Mouse (Mus musculus): Measurements from ENCODE around the gene Arhgap25.
"Not testable (repeated sequence)": the region's sequence is repeated elsewhere in the genome, so short reads cannot be mapped to it uniquely, and the experiment has no call there.

The Arhgap25 gene

GRCm38 (mm10) chr6:87532953-87533710 lies at the start of gene Arhgap25:
Arhgap25 (minus strand) TSS chr6:87533259.
- peak; percentile 85 for DNase-seq (ENCODE audit: low read depth)

- DNase-seq (ENCODE audit: low read depth) = no peak
Measured at GRCm38 (mm10) chr6:87582456-87582855, 49.4 kb upstream of the Arhgap25 start.

DNA sequence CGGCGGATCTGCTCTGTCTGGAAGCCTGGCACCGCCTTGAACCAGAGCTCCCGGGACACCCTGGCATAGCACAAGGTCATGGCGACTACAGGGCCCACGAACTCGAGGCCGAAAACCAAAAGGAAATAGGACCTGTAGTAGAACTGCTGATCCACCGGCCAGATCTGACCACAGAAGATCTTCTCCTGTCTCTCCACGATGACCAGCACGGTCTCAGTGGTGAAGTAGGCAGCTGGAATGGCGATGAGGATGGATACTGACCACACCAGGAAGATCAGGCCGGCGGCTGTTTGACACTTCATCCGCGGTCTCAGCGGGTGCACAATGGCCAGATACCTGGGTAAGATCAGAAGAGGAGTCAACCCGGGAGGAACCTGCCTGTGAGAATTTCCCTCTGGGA lies 48.5 kb upstream of the Arhgap25 start:
- DNase-seq (ENCODE audit: low read depth) = no peak

DNA sequence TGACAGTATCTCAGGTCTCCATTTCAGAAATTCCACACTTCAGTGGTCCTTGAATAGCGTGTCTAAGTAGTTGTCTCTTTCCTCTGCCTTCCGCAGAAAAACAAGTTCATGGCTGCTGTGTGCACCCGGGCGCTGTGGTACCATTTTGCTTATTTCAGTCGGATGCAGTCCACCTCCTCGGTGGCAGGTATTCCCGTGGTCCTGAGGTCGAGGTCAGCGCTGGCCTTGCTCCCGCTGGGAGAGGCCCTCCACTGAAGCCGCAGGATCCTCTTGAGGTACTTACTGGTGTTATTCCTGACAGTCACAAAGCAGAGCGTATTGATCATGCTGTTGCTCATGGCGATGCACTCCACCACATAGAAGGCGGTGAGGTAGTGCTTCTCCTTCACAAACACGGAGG lies 48.0 kb upstream of the Arhgap25 start:
- no peak for DNase-seq (ENCODE audit: low read depth)

- DNase-seq (ENCODE audit: low read depth) = no peak
Measured at GRCm38 (mm10) chr6:87578247-87578646, 45.2 kb upstream of the Arhgap25 start.

- no peak for DNase-seq (ENCODE audit: low read depth)
Measured at GRCm38 (mm10) chr6:87576648-87577330, 43.7 kb upstream of the Arhgap25 start.

DNA sequence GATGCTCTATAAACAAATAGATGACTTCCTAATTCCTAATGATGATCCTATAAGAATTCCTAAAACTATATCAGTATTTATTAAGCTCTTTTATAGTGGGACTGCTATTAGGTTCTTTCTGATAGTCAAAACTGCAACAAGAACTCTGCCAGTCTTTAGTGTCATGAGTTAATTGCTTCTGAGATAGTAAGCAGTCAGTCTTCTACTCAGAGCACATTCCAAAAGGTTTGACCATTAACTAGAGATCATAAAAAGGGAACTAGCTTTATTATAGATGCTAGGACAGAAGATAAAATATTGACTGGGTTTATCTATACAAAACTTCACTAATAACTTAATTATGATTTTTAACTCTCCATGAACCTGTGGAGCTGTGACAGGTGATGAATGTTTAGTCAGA lies 38.8 kb upstream of the Arhgap25 start:
- DNase-seq (ENCODE audit: low read depth) = not testable (repeated sequence)

DNA sequence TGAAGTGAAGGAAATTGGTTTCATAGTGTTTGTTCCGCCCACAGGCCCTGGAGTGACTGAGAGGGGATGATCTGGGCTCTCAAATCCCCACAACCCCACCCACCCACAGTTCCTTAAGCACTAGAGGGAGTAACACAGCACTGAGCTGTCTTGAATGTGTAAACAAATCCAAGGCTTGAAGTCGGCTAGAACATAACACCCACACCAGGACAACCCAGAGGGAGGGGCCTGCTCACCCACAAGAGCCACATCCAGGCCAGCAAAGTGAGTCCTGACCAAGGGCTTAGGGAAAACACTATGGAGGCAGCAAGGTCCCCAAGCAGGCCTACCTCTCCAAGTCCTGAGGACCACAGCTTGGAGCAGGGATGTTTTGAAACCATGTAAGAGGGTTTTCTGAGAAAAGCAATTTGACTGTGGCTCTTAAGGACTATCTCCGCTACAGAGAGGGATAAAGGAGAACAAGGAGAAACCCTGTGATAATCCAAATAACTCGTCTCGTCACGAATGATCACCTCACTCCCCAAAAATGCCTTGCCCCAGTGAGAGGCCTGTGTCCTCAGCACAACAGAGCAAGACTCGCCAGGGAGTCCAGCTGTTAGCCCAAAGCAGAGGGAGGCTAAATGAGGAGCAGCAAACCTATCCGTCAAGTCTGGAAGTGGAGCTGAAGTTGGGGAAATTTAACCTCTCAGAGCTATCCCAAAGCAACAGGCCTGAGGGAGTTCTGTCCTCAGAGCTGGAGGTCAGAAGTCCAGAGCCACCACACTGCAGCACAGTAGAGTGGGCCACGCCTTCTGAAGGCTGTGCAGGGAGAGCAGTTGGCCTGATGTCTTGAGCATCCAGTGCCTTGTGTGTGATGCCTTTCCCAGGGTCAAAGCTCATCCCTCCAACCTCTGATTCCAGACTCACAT lies 34.9 kb upstream of the Arhgap25 start:
- DNase-seq (ENCODE audit: low read depth) = no peak

DNA sequence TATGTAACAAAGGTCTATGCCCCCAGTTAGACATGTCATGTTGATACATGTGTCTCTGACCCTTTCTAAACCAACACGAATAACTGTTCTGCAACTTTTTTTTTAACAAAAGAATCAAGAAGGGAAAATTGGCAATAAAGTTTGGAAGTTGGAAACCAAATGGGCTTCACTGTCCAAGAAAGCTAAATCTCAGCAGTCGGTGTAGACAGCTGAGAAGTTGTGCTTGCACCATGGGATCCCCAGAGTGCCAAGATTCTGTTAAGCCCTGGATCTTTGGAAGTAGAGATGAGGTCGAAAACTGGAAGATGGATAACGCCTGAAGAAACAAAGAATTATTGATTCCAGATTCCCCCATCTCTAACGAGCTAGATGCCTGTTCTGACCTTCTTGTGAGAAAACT lies 32.1 kb upstream of the Arhgap25 start:
- DNase-seq (ENCODE audit: low read depth) = no peak

GRCm38 (mm10) chr6:87564356-87564755 lies 31.3 kb upstream of the Arhgap25 start:
- no peak for DNase-seq (ENCODE audit: low read depth)

GRCm38 (mm10) chr6:87553724-87554123 lies 20.7 kb upstream of the Arhgap25 start:
- peak; percentile 29 for DNase-seq (ENCODE audit: low read depth)

GRCm38 (mm10) chr6:87552054-87552807 lies 19.2 kb upstream of the Arhgap25 start:
- DNase-seq (ENCODE audit: low read depth) = peak; percentile 90

GRCm38 (mm10) chr6:87547836-87548235 lies 14.8 kb upstream of the Arhgap25 start:
- DNase-seq (ENCODE audit: low read depth) = peak; percentile 90

DNA sequence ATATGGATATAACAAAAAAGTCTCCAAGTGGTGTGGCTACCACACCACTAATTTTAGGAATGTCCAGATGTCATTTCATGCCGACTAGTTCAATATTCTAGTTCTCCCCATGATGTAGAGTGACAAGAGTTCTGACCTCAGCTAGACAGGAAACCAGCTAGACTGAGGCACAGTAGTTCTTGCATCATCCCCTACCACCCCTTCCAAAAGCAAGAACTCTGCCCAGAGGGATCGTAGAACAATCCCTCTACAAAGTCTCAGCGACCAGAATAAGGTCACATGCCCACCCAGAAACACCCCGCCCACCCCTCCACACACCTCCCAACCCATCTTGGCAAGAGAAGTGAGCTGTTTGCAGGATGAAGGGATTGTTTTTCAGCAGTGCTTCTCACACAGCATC lies 14.4 kb upstream of the Arhgap25 start:
- DNase-seq (ENCODE audit: low read depth) = no peak

DNA sequence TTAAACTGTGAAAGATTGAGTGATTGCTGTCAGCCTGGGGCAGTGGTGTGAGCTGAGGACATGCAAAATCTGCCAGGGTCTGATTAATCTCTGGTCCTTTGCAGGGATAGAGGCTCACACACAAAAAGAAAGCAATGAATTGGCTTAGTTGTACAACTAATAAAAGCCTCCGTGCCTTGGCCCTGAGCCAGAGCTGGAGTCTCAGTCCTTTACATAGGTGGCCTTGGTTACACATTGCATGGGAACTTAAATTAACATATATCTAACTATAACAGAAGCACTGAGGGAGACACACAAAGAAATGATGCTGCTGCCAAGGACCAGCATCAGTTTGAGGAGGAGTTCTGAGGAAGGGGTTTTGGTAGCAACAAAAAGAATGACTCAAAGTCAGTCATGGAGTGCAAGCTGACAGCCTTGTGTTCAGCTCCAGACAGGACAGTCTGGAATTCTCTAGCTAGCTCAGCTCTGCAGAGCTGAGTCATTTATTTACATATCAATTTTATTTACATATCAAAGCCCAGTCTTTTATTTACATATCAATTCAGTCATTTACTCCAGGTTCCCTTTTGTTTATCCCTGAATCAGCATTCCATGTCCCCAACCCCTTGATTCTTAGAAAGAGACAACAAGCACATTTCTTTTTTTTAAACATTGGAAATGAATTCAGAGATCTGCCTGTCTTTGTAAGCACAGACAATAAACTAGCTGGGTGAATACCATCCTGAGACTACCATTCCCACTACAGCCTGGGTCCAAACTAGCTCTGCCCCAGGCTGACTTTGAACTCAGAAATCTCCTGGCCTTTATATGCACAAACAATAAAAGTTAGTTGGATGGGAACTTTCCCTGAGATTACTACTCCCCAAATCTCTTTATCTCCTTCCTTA lies 12.5 kb upstream of the Arhgap25 start:
- DNase-seq (ENCODE audit: low read depth) = peak; percentile 5

- peak; percentile 97 for DNase-seq (ENCODE audit: low read depth)
Measured at GRCm38 (mm10) chr6:87542027-87542426, 9.0 kb upstream of the Arhgap25 start.

DNA sequence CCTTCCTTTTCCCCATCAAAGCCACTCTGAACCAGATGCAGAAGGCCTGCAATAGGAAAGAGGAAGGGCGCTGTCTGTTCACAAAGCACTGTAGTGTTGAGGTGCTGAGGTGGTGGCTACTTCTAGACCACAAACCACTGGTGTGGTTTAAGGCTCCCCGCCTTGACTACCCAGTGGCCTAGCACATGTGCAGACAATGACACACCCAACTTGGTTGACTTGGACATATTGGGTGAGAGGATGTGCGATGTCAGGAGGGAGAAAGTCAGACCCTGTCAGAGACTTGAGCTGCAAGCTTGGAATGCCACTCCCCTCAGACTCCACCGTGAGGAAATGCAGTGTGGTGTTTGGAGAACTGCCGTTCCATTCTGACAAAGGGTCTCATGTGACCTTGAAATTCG lies 8.1 kb upstream of the Arhgap25 start:
- peak; percentile 89 for DNase-seq (ENCODE audit: low read depth)

DNA sequence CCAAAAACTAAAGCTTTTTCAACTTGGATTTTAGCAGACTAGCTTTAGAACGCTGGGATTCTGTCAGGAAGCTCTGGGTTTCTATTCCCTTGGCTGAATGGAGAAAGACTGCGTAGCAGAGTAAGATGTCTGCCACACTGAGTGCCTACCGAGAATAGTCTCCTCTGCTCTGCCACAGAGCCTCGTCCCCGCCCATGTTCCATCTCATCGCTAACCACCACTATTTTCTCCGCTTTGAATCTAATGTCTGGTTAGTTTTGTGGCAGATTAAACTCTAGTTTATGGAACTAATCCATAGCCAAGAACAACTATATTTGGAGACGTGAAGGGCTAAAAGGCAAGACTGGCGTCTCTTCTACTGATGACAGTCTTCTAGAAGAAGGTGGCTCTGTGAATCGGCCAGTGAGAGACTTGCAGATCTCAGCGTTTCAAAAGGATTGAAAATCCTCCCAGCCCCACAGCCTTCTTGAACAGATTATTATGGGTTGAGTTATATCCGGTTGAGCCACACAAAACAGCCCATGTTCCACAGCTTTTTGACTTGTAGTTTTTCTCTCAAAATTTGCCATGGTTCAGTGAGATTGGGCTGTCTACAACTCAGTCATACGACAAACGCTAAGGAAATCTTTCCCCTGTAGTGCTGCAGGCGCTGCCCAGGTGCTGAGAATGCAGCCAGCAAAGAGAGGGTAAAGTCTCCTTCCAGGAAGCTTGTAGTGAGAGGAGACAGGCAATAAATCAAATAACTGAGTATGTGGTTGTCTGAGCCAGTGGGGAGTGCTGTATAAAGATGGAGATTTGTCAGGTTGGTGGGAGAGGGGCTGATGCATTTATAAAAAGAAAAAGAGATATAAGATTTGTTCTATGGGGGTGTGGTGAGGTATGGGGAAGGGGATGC lies 5.6 kb upstream of the Arhgap25 start:
- DNase-seq (ENCODE audit: low read depth) = peak; percentile 68

GRCm38 (mm10) chr6:87537678-87538077 lies 4.6 kb upstream of the Arhgap25 start:
- no peak for DNase-seq (ENCODE audit: low read depth)

GRCm38 (mm10) chr6:87536270-87536669 lies 3.2 kb upstream of the Arhgap25 start:
- DNase-seq (ENCODE audit: low read depth) = peak; percentile 73

Measured in induced T-regulatory cell, adult 2 months (primary cell).